Mouse (Mus musculus): ENCODE results near the gene Psat1. TPM values are rescaled to one million over a fixed set of nuclear protein-coding genes. Genes with fewer than 3 reads are reported as not detected.

Psat1 gene
- total RNA-seq (2015) (82.6 and 86.8 TPM in 2 replicates), total RNA-seq (2017) (56.3 and 58.2 TPM in 2 replicates)

DNA sequence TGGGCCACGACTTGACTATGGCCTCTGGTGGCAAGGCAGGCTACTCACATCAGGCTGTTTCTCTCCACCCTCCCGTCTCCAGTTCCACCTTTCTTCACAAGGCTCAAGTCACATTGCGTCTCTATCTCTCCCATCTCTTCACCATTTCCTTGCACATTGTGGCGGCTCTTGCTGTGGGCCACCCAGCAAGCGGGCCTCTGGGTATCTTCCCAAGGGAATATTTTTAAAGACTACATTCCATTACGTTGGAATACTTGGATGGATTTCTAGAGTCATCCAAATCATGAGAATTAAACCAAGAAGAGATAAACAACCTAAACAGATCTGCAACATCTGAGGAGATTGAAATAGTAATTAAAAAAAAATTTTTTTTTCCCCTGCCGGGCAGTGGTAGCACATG lies at the start of gene Psat1:
Psat1 (minus strand) TSS at position 101 of the 400 bp plus-strand sequence.
- no peak for ATAC-seq (ENCODE audit: poor library complexity, severe bottlenecking)

DNA sequence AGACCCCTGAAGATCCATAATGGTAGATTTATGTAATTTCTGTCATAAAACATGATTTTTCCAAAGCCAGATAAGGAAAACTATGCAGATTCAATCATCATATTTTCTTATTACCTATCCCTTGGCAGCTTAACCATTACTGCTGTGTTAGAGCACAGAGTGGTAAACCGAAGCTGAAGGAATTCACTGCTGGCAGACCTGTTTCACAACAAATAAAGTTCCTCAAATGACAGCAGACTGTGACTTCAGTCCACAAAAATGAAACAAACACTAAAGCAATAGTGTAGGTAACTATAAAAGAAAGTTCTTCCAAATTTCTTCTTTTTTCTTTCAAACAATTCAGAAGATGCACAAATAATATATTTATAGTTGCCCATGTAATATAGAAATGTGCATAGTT lies 43.0 kb upstream of the Psat1 start:
- ATAC-seq (ENCODE audit: poor library complexity, severe bottlenecking), result peak; percentile 73

DNA sequence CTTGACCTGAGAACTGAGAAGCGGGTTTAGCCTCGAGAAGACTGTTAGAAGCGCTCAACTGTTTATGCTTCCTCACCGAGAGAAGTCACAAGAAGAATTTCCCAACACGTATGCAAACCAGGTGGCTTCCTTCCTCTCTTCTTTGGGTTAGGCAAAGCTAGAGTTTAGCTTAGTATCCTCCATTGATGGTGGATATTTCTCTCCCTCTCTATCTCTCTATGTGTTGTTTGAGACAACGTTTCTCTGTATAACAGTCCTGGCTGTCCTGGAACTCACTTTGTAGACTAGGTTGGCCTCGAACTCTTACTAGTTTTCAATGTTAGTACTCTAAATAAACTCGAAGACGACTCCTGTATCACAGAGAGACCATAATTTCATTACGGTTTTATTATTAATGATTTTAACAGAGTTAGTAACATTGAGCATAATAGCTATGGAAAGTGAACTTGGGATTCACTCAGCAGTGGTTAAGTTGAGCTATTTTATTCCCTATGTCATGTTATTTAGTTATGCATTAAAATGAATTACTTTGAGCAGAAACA lies 38.1 kb upstream of the Psat1 start:
- no peak for ATAC-seq (ENCODE audit: poor library complexity, severe bottlenecking)

DNA sequence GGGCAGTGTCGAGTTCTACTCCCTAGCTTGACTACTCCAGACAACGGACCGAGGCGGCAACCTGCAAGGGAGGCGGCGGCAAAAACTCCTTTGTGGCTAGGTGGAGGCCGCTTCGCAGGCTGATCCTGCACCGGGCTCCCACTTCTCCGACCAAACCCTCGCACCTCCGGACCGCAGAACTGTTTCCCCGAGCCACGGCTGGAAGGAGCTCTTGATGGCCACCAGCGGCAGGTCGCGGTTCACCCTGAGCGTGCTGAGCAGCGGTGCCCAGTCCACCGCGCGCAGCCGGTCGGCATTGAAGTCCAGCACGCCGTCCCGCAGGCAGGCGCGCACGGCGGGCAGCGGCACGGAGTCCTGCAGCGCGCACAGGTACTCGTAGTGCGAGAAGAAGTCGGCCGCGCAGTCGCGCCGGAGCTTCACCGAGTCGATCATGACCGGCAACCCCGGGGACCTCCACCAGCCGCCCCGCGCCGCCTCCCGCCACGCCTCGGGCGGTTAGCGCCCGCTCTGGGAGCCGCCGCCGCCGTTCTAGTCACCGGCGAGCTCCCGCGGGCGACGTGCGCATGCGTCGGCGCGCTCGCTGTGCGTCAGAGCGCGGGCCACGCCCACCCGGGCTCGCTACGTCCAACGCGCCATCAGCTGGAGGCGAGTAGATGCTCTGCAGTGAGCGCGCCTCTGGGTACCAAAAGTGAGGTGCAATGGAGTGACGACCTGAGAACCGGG lies 37.5 kb upstream of the Psat1 start, which contains the start of gene Cep78:
Cep78 (minus strand) TSS at position 541 of the 723 bp plus-strand sequence.
- ATAC-seq (ENCODE audit: poor library complexity, severe bottlenecking), result peak; percentile 95

DNA sequence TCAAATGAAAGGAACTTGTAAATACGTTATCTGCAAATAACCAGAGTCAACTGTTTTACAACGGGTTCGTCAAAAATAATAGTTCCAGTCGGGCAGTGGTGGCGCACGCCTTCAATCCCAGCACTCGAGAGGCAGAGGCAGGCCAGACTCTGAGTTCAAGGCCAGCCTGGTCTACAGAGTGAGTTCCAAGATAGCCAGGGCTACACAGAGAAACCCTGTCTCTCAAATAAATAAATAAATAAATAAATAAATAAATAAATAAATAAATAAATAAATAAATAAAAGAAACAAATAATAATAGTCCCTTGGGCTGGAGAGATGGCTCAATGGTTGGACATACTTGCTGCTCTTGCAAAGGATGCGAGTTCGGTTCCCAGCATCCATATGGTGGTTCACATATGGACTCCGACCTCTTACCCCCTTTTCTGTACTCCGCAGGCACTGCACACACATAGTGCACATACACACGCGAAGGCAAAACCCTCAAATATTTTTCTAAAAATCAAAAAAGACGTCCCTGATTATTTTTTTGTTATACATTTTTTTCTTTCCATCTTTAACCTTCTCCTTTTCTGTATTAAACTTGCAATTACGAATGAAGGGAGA lies 36.7 kb upstream of the Psat1 start:
- no peak for ATAC-seq (ENCODE audit: poor library complexity, severe bottlenecking)

DNA sequence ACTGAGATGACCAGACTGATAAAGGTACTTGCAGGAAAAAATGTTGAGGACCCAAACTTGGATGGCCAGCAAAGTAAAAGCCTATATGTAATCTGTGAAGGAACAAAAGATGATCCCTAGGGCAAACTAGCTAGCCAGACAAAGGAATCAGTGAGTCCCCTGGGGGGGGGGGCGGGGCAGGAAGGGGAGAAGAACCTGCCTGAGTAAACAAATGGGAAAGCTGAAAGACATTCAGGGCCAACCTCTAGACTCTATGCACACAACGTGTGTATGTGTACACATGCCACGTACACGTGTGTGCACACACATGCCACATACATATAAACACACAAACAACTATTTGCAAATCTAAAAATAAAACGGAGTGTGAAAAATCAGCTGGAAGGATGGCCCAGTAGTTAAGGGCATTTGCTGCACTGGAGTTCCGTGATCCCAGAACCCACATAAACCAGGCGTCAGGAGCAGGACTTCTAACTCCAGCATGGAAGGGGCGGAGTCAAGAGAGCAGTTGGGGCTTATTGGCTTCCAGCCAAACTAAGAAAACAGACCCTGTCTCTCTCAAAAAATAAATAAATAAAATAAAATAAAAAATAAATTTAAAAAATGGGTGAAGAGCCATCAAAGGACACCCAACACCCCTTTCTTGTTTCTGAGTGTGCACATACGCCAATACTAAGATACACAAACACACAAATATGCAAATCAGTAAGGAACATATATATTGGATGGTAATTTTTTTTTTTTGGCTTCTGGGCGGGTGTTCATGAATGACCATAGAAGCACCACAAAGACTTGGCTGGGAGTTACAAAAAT lies 36.0 kb upstream of the Psat1 start:
- no peak for ATAC-seq (ENCODE audit: poor library complexity, severe bottlenecking)

DNA sequence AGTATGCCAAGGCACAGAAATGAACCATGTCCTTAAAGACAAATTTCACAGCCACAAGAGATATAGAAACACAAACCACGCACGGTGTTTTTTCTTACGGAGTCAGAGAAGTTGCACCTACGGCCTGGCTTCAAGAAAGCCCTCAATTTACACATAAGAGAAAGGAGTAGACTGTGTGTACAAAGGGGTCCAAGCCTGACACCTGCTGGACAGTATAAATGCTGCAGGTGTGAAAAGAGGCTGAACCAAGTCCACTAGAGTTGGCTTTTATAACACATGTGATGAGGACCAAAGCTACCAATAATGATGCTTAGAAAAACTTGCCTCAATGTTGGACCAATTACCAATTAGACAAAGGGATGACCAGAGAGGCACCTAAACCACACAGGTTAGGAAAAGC lies 34.7 kb upstream of the Psat1 start:
- peak; percentile 62 for ATAC-seq (ENCODE audit: poor library complexity, severe bottlenecking)

DNA sequence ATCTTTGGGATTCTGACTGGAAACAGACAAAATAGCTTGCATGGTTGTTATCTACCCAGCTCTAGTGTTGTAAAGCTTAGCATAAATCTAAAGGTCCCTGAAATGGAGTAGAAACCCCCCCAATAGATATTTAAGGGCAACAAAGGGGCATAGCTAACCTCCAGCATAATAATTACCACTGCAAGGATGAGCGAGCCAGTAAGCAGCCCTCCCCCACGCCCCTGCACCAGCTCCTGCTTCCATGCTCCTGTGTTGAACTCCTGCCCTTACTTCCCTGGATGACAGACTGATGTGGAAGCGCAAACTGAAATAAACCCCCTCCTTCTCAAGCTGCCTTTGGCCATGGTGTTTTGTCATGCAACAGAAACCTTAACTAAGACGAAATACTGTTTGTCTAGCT lies 26.2 kb upstream of the Psat1 start:
- no peak for ATAC-seq (ENCODE audit: poor library complexity, severe bottlenecking)

DNA sequence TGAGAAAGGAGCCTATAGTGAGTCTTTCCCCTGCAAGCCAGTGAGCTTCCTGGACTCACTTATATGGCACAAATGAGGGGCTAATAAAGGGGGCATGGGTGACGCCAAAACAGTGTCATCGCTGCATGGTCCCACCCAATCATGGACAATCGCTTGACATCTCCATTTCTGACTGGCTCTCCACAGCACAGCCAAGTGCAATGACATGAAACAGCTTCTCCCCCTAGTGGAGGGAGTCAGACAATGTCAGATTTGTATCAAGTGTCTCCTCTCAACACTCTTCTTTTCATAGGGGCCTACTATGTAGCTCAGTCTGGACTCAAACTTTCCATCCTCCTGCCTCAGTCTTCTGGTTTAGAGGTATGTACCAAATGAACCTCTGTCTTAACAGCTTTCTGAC lies 17.9 kb upstream of the Psat1 start:
- ATAC-seq (ENCODE audit: poor library complexity, severe bottlenecking), result peak; percentile 71

DNA sequence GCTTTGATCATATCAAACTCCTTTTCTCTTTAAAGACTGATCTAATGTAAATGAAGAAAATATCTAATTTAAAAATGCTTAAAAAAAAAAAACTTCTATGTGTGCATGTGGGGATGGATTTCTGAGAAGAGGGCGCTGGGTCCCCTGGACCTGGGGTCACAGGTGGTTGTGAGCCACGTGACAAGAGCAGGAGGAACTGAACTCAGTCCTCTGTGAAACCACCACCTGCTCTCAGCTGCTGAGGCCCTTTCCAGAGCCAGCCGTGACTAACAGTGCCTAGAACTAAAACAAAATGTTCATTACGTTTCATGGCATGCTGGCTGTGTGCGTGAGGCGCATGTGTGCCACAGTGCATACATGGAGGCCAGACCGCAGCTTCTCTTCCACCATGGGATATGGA lies 17.4 kb upstream of the Psat1 start:
- ATAC-seq (ENCODE audit: poor library complexity, severe bottlenecking), result no peak

DNA sequence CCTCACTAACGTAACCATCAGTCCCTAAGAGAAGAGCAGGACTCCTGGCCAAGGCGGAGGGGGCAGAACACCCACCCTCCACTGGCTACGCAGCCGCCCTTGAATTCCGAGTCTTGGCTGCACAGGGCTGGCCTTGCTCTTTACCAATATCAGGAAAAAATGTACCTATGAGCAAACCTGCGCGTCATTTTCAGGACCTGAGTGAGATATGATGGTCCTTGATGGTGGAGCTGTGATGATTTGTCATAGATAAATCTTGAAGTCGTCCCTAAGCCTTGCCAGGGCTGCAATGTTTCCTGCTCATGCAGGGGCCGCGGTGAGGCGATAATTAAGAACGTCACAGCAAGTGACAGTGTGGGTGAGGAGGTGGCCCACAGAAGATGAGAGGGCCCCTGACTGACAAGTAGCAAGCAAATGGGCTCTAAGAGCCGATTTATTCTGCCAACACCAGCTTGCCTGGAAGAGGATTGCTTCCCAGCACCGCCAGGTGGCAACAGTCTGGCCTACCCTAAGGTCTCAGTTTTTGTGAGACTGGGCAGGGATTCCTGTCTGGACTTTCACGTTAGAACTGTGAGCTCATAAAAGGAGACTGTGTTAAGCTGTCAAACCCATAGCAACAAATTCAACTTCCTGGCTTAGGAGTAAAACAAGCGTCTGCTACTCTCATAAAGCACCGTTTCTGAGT lies 16.0 kb upstream of the Psat1 start:
- ATAC-seq (ENCODE audit: poor library complexity, severe bottlenecking), result no peak

DNA sequence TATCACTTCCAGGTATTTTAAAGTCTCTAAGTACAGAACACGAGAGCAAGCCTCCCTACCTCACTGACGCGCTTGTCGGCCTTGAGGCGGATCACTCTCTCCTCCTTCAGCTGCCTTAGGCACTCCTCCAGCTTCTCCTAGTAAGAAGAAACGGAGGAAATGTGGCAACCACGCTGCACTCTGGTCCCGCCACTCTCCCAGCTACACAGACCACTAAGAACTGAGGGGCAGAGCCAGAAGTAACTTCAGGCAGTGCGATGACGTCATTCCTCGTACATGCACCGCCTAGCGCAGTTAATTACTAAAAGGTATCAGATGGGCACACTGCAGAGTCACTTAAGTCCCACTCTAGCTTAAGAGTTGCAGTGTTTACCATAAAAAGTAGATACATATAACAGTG lies 15.2 kb upstream of the Psat1 start:
- no peak for ATAC-seq (ENCODE audit: poor library complexity, severe bottlenecking)

DNA sequence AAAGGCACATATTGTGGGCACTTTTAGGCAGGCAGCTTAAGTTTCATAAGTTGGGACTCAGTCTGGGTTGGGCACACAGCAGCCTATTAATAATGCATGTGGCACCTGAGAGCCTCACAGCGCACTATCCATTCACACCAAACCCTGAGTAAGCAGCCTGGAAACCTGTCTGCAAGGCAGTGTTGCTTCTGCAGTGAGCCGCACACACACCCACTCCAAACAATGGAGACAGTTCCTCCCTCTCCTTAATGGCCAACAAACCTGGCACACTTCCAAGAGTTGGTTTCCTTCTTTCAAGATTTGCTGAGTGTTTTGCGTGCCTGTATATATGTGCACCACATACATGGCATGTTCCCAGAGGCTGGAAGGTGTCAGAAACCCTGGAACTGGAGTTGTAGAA lies 3.1 kb upstream of the Psat1 start:
- no peak for ATAC-seq (ENCODE audit: poor library complexity, severe bottlenecking)

DNA sequence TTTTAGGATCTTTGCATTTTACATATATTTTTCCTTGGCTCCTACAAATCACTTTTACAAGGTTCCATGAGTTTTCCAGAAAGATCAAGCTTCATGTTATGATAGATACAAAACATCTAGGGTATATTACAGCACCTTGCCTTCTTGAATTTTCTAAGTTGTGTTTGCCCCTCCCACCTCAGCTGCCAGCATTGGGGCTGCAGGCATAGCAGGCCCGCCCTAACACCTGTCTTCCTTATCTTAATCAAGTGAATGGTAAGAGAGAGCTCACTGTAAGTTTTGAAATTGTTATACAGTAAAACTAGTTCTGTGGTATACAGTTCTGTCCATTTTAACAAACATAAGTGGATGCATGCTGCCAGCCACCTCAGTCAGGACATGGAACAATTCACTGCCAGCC lies 1.7 kb upstream of the Psat1 start:
- ATAC-seq (ENCODE audit: poor library complexity, severe bottlenecking), result no peak

DNA sequence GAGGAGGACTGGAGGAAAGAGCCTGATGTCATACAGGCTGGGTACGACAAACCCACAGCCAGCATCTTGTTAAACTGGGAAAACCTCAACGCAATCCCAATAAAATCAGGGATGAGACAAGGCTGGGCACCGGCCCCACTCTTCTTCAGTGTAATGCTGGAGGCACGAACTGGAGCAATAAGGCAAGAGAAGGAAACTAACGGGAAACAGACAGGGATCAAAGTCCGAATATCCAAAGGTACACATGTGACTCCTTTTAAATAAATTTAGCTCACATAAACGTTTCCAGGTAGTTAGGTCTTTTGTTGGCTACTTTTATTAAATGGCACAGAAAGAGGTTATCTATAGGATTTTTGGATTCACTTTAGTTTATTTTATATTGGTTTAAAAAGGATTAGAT lies 1.3 kb upstream of the Psat1 start:
- no peak for ATAC-seq (ENCODE audit: poor library complexity, severe bottlenecking)

DNA sequence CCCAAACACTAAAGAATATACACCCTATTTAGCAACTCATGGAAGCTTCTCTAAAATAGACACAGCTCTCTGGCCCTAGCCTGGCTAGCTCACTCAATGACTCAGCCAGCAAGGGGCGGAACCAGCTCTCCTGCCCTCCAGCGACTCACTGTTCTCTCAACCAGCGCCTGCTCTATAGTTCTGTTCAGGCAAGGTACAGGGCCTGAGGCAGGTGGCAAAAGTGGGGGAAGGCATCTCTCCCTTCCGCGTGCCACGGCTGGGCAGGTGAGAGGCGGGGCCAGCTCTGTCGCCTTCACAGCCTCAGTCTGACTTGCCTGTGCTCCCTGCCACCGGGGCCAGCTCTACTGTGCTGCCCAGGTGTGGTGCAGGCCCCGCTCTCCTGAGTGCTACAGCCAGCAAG lies 474 bp downstream of the Psat1 start:
- ATAC-seq (ENCODE audit: poor library complexity, severe bottlenecking), result no peak

DNA sequence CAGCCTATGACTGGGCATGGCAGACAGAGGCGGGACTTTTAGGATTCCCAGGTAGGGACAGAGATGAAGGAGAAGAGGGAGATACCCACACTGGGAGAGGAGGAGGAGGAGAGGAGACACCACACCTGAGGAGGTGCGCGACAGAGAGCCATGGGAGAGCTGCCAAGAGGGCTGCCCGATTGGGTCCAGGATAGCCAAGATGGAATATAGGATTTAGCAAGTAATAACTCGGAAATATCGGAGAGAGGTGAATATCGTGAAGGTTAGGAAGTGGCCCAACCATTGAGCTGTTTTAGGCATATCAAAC lies 4.1 kb downstream of the Psat1 start:
- no peak for ATAC-seq (ENCODE audit: poor library complexity, severe bottlenecking)

DNA sequence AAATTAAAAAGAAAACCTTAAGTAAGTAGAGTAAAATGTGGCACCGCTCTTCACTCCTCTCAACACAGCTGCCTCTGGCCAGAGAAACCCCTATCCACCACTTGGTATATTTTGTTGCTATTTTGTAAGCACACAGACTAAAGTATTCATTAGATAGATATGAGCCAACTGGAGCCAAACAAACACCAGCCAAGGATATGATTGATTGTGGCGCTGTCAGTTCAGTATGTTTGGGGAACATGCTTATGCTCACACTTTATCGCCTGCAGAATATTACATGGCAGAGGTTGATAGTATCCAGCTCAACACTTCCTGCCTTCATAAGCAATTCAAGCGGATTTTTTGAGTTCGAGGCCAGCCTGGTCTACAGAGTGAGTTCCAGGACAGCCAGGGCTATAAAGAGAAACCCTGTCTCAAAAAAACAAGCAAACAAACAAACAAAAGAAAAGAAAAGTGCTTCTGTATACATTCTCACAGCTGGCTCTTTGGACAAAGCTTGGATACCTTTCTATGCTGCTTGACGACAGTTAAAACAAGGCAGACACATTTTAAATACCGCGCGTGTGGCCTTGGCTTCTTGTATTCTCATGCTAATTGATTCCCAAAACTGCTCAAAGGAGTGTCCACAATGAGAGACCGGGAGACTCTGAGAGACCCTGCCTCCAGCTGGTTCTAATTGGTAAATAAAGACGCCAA lies 4.6 kb downstream of the Psat1 start:
- ATAC-seq (ENCODE audit: poor library complexity, severe bottlenecking), result no peak

DNA sequence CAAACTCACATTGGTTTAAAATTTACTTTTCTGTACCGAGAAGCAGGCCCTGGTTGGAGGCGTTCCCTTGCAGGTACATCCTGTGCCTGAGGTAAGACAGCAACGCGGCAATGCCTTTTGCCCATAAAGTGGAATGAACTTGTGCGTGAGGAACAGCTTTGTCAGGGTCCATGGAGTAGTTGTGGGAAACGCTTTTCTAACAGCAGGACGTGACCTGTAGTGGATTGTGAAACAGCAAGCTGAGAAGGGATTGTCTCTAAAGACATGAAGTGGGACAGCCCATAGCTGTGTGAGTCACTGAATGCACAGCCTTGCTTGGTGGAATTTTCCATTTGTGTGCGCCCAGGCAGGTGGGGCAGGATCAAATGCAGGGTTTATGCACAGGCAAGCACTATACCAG lies 5.7 kb downstream of the Psat1 start:
- no peak for ATAC-seq (ENCODE audit: poor library complexity, severe bottlenecking)

DNA sequence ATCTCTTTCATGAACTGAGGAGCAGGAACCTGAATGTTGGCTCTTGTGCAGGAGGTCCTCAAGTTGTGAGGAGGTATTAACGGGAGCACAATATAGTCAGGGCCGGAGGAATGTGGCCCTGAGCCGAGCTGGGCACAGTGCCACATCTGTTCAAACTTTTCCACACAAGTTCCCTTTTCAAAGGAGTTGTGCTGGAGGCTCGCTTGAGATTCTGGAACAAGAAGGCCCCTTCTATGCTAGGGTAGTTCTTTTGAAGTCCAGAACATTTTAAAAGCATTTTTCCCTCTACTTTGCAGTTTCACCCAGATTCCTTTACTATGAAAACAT lies 21.5 kb downstream of the Psat1 start:
- no peak for ATAC-seq (ENCODE audit: poor library complexity, severe bottlenecking)
